ENCODE assay signal across 8 mouse cellular contexts in genomic region chr9:65345854-65346475, GRCm38 (mm10). TPM values are rescaled to one million over a fixed set of nuclear protein-coding genes. Genes with fewer than 3 reads are reported as not detected.
A peak's percentile ranks its signal among the peaks of the same experiment; 100 is the strongest.
DNase-seq lines count a peak whose midpoint lies in the region; ATAC-seq and TF ChIP-seq lines count a peak whose summit lies in the region.

Gene Pdcd7, plus strand, starts transcription at chr9:65346104.

- TF ChIP-seq POLR2A in MEL (IDR thresholded peaks at IDR 0.05; ENCODE audit: control insufficient read depth in 1 of 2, insufficient read depth in 1 of 2, low read depth in 1 of 2, low read length in 2 of 2, poor library complexity in 1 of 2): peak; percentile 39 to 87; a peak in 3 of 4 replicates
- peak; percentile 91 for TF ChIP-seq POLR2A in cerebellum, adult 2 months (IDR thresholded peaks at IDR 0.05; ENCODE audit: borderline replicate concordance, insufficient read depth, low read length)

- WGBS in cerebellum, adult 2 months: under 1% methylated on average over 57 of the region's 59 CpGs
- WGBS in forebrain, postnatal 0 days: under 1% methylated on average over 54 of the region's 59 CpGs
- 1% methylated on average over 59 of the region's 59 CpGs for WGBS in lung, embryonic 15.5 days

- H3K9ac ChIP-seq in MEL (ENCODE audit: control insufficient read depth, low read depth, low read length, poor library complexity, severe bottlenecking): peak within 1 kb of the TSS; percentile 89
- peak within 1 kb of the TSS; percentile 93 for H3K9ac ChIP-seq in forebrain, postnatal 0 days
- peak within 1 kb of the TSS; percentile 98 for H3K9ac ChIP-seq in lung, embryonic 15.5 days

- no peaks in the 10 kb centered on the region for H3K9me3 ChIP-seq in MEL (replicated peaks; ENCODE audit: insufficient read depth, low read length)
- no peaks in the 10 kb centered on the region for H3K9me3 ChIP-seq in forebrain, postnatal 0 days (ENCODE audit: low read length)
- no peaks in the 10 kb centered on the region for H3K9me3 ChIP-seq in lung, embryonic 15.5 days

- peak within 1 kb of the TSS; percentile 56 for H3K27ac ChIP-seq in MEL (ENCODE audit: control insufficient read depth, low read depth, low read length)
- H3K27ac ChIP-seq in cerebellum, adult 2 months (ENCODE audit: insufficient read depth, low read length): 0 out of 2 replicates have a peak within 1 kb of the TSS, but pooled peaks have one; percentile 15
- H3K27ac ChIP-seq in forebrain, postnatal 0 days (ENCODE audit: low read depth, low read length): peak within 1 kb of the TSS; percentile 97
- H3K27ac ChIP-seq in lung, embryonic 15.5 days: peak within 1 kb of the TSS; percentile 97

- H3K27me3 ChIP-seq in MEL (ENCODE audit: control insufficient read depth in 1 of 2, insufficient read depth in 2 of 2, low read length in 2 of 2): no peaks in the 10 kb centered on the region
- H3K27me3 ChIP-seq in cerebellum, adult 2 months (ENCODE audit: control insufficient read depth, insufficient read depth, low read length): no peaks in the 10 kb centered on the region
- H3K27me3 ChIP-seq in forebrain, postnatal 0 days (ENCODE audit: insufficient read depth, low read length): no peaks in the 10 kb centered on the region
- H3K27me3 ChIP-seq in lung, embryonic 15.5 days: no peaks in the 10 kb centered on the region

- peaks cover 0 to 13% of the 10 kb centered on the region in 2 experiments for H3K4me1 ChIP-seq in MEL (ENCODE audit: control insufficient read depth in 1 of 2, insufficient read depth in 2 of 2, low read length in 2 of 2)
- peaks cover 3% of the 10 kb centered on the region; the same call in 1 of the 2 replicates for H3K4me1 ChIP-seq in cerebellum, adult 2 months (ENCODE audit: control insufficient read depth, insufficient read depth, low read length)
- H3K4me1 ChIP-seq in forebrain, postnatal 0 days (ENCODE audit: insufficient read depth): peaks cover 14% of the 10 kb centered on the region
- H3K4me1 ChIP-seq in lung, embryonic 15.5 days: peaks cover 15% of the 10 kb centered on the region

- DNase-seq in MEL (ENCODE audit: low read depth, low spot score): peak; percentile 98
- peak; percentile 96 to 97 for DNase-seq in cerebellum, adult 2 months
- peak; percentile 98 for DNase-seq in forebrain, postnatal 0 days
- peak; percentile 95 for DNase-seq in heart, postnatal 4 days
- peak; percentile 94 to 97 for DNase-seq in layer of hippocampus, adult 8-10 months (ENCODE audit: low spot score in 2 of 2)
- DNase-seq in ovary, adult 18-20 months (ENCODE audit: low spot score): peak; percentile 89
- DNase-seq in thymus, postnatal 0 days (ENCODE audit: low spot score): peak; percentile 94

- H3K4me2 ChIP-seq in forebrain, postnatal 0 days (ENCODE audit: low read depth): peak within 1 kb of the TSS; percentile 87
- peak within 1 kb of the TSS; percentile 77 for H3K4me2 ChIP-seq in lung, embryonic 15.5 days

- H3K4me3 ChIP-seq in MEL (ENCODE audit: control insufficient read depth in 1 of 2, insufficient read depth in 1 of 2, low read depth in 2 of 2, low read length in 2 of 2): peak within 1 kb of the TSS; percentile 65 to 95
- H3K4me3 ChIP-seq in cerebellum, adult 2 months (replicated peaks; ENCODE audit: insufficient read depth, low read depth, low read length): peak within 1 kb of the TSS; percentile 67
- H3K4me3 ChIP-seq in forebrain, postnatal 0 days (ENCODE audit: low read depth, low read length): peak within 1 kb of the TSS; percentile 99
- H3K4me3 ChIP-seq in lung, embryonic 15.5 days: peak within 1 kb of the TSS; percentile 95

- H3K36me3 ChIP-seq in MEL (ENCODE audit: control insufficient read depth in 1 of 2, insufficient read depth in 2 of 2, low read length in 2 of 2): peaks cover 0 to 23% of the 10 kb centered on the region in 2 experiments; a peak in 2 of 4 replicates
- H3K36me3 ChIP-seq in forebrain, postnatal 0 days (ENCODE audit: insufficient read depth): no peaks in the 10 kb centered on the region
- no peaks in the 10 kb centered on the region for H3K36me3 ChIP-seq in lung, embryonic 15.5 days

- TF ChIP-seq EP300 in MEL (IDR thresholded peaks at IDR 0.05; ENCODE audit: low read depth in 1 of 2, low read length in 2 of 2): no peak

- ATAC-seq in forebrain, postnatal 0 days: peak; percentile 98
- peak; percentile 94 for ATAC-seq in lung, embryonic 15.5 days (ENCODE audit: borderline replicate concordance, extremely low read depth, low FRiP score, low TSS enrichment)

- peaks cover 46% of the 10 kb centered on the region for H3K79me2 ChIP-seq in MEL (ENCODE audit: control insufficient read depth, insufficient read depth, low read length, poor library complexity)

- TF ChIP-seq RAD21 in MEL (IDR thresholded peaks at IDR 0.05; ENCODE audit: low read depth, low read length): no peak

- no peak for TF ChIP-seq CTCF in MEL (IDR thresholded peaks at IDR 0.05 in 2 of 3, conservative IDR thresholded peaks at IDR 0.05 in 1 of 3; ENCODE audit: control insufficient read depth in 1 of 3, insufficient read depth in 1 of 3, low read depth in 2 of 3, low read length in 3 of 3, poor library complexity in 1 of 3, severe bottlenecking in 1 of 3)
- TF ChIP-seq CTCF in cerebellum, adult 2 months (IDR thresholded peaks at IDR 0.05; ENCODE audit: borderline replicate concordance, insufficient read depth, low read depth, low read length): no peak
- no peak for TF ChIP-seq CTCF in forebrain, postnatal 0 days (IDR thresholded peaks at IDR 0.05; ENCODE audit: low read depth)

TF ChIP-seq in MEL, 35 proteins besides CTCF, POLR2A, EP300 and RAD21 (continues in another document):
- TF ChIP-seq E2F4 (IDR thresholded peaks at IDR 0.05; ENCODE audit: borderline replicate concordance, low read depth, low read length) (no peak), SMC3 (IDR thresholded peaks at IDR 0.05; ENCODE audit: low read depth, low read length) (no peak), ZMIZ1 (IDR thresholded peaks at IDR 0.05; ENCODE audit: low read depth, low read length) (peak; percentile 64; the same call in 1 of the 2 replicates), JUND (IDR thresholded peaks at IDR 0.05; ENCODE audit: low read depth, low read length) (peak; percentile 68; the same call in 1 of the 2 replicates), TAL1 (IDR thresholded peaks at IDR 0.05; ENCODE audit: low read length) (no peak), ETS1 (IDR thresholded peaks at IDR 0.05; ENCODE audit: low read depth, low read length) (peak; percentile 48; the same call in 1 of the 2 replicates), BHLHE40 (IDR thresholded peaks at IDR 0.05; ENCODE audit: borderline replicate concordance, low read depth, low read length) (no peak), HCFC1 (IDR thresholded peaks at IDR 0.05; ENCODE audit: low read depth, low read length) (peak; percentile 93), MYC (IDR thresholded peaks at IDR 0.05; ENCODE audit: low read depth, low read length) (peak; percentile 51; the same call in 1 of the 2 replicates), MAFK (IDR thresholded peaks at IDR 0.05; ENCODE audit: borderline replicate concordance, low read depth, low read length) (no peak), TBP (IDR thresholded peaks at IDR 0.05; ENCODE audit: low read depth, low read length) (peak; percentile 93), POLR2AphosphoS2 (IDR thresholded peaks at IDR 0.05; ENCODE audit: low read length) (peak; percentile 66; the same call in 1 of the 2 replicates), KAT2A (conservative IDR thresholded peaks at IDR 0.05; ENCODE audit: low read depth, low read length) (peak; percentile 80), MAZ (IDR thresholded peaks at IDR 0.05; ENCODE audit: low read depth, low read length) (no peak), NELFE (IDR thresholded peaks at IDR 0.05; ENCODE audit: low read depth, low read length) (peak; percentile 85), SIN3A (IDR thresholded peaks at IDR 0.05; ENCODE audit: low read length) (peak; percentile 91), ZNF384 (IDR thresholded peaks at IDR 0.05; ENCODE audit: low read depth, low read length) (no peak), NRF1 (IDR thresholded peaks at IDR 0.05; ENCODE audit: insufficient read depth, low read depth, low read length, poor library complexity, severe bottlenecking) (0 out of 2 replicates have a peak, but pooled peaks have one; percentile 7), MEF2A (IDR thresholded peaks at IDR 0.05; ENCODE audit: extremely low read depth, insufficient replicate concordance, low read depth, low read length, poor library complexity, severe bottlenecking) (no peak), MYB (IDR thresholded peaks at IDR 0.05; ENCODE audit: low read depth, low read length) (no peak), CHD2 (IDR thresholded peaks at IDR 0.05; ENCODE audit: low read length) (no peak), ZC3H11A (IDR thresholded peaks at IDR 0.05; ENCODE audit: low read depth, low read length) (no peak), UBTF (IDR thresholded peaks at IDR 0.05; ENCODE audit: borderline replicate concordance, insufficient read depth, low read depth, low read length) (no peak), GABPA (IDR thresholded peaks at IDR 0.05; ENCODE audit: low read depth, low read length) (no peak), USF1 (IDR thresholded peaks at IDR 0.05; ENCODE audit: low read depth, low read length) (no peak), RCOR1 (IDR thresholded peaks at IDR 0.05; ENCODE audit: low read depth, low read length) (no peak), GATA1 (IDR thresholded peaks at IDR 0.05; ENCODE audit: low read depth, low read length) (peak; percentile 13; the same call in 1 of the 2 replicates), ELF1 (IDR thresholded peaks at IDR 0.05; ENCODE audit: low read depth, low read length) (peak; percentile 98), TCF12 (IDR thresholded peaks at IDR 0.05; ENCODE audit: low read depth, low read length) (peak; percentile 55), POLR2AphosphoS5 (IDR thresholded peaks at IDR 0.05; ENCODE audit: borderline replicate concordance, low read depth, low read length) (no peak), USF2 (IDR thresholded peaks at IDR 0.05; ENCODE audit: borderline replicate concordance in 1 of 2, insufficient read depth in 1 of 2, low read depth in 1 of 2, low read length in 2 of 2) (no peak)

RNA-seq across cellular contexts. Expression of gene Pdcd7, which starts in this region (rescaled TPM):
- 20.3 and 22.8 TPM in 2 replicates for total RNA-seq in MEL (2012; rRNA removed)
- 10 to 100 TPM in 1 of 2 experiments, not detected in 1; 34.5 TPM for polyA plus RNA-seq in MEL (2012; ENCODE audit: insufficient read depth in 1 of 2, insufficient read length in 2 of 2, low read depth in 1 of 2, low replicate concordance in 2 of 2, missing spikeins in 1 of 2)
- 19.8 and 20.1 TPM in 2 replicates for polyA plus RNA-seq in cerebellum, adult 2 months (2012; rRNA removed)
- total RNA-seq in forebrain, postnatal 0 days (2014; rRNA removed): 21.8 and 22.0 TPM in 2 replicates
- 8.5 and 9.2 TPM in 2 replicates for polyA plus RNA-seq in forebrain, postnatal 0 days (2015; fragmentation: Nextera tagmentation; extraction: Ambion mirVana)
- total RNA-seq in heart, postnatal 4 days (2021): 10 to 100 TPM; 12.1 to 13.2 TPM
- 10 to 100 TPM; 27.6 to 31.2 (median 29.1) TPM for total RNA-seq in layer of hippocampus, adult 8-10 months (2022)
- polyA plus RNA-seq in lung, embryonic 15.5 days (2015; fragmentation: Nextera tagmentation; extraction: Ambion mirVana): 9.3 and 10.6 TPM in 2 replicates
- 14.8 and 18.6 TPM in 2 replicates for polyA plus RNA-seq in thymus, postnatal 0 days (2015; fragmentation: Nextera tagmentation; extraction: Ambion mirVana)

Comparison
In these comparisons a context has a peak if more than half of its experiments do, and no peak if none do; other contexts are left out.
1. Peak in every context shown above with its lines: DNase-seq, ATAC-seq, H3K4me3 ChIP-seq and H3K27ac ChIP-seq.
2. H3K27ac ChIP-seq: peak in every context shown above with its lines; median percentile 97 in forebrain, postnatal 0 days; 97 in lung, embryonic 15.5 days; 56 in MEL; 15 in cerebellum, adult 2 months.